Mouse (Mus musculus) liver, embryonic 12.5 days (tissue): ENCODE measurements around the gene Slc8b1. TPM values are rescaled to one million over a fixed set of nuclear protein-coding genes. Genes with fewer than 3 reads are reported as not detected.

Experiments
- polyA plus RNA-seq: library from polyadenylated mRNA; unstranded; fragments of >200 nt; fragmentation: Nextera tagmentation; extraction: Ambion mirVana; gene quantifications from 2 replicates; pipeline ENCODE4 v1.2.1, GENCODE M21; 2016

Gene Slc8b1
- polyA plus RNA-seq, 1 experiment from 2014 or later: 4.2 TPM

Other genes starting within 250 kb of the Slc8b1 start
- gene Lhx5, start 79.5 kb upstream of the Slc8b1 start, polyA plus RNA-seq: not detected in 2 replicates
- 1.1 TPM in 2 replicates for gene Sdsl, start 38.4 kb upstream of the Slc8b1 start, polyA plus RNA-seq
- gene Sds, start 34.6 kb upstream of the Slc8b1 start, polyA plus RNA-seq: not detected in 2 replicates
- gene Plbd2, start 7.5 kb upstream of the Slc8b1 start, polyA plus RNA-seq: 23.2 and 27.4 TPM in 2 replicates
- gene Tpcn1, start 77.5 kb downstream of the Slc8b1 start, polyA plus RNA-seq: 24.8 and 25.4 TPM in 2 replicates
- gene Iqcd, start 77.8 kb downstream of the Slc8b1 start, polyA plus RNA-seq: 2.0 and 2.1 TPM in 2 replicates
- 7.3 and 8.4 TPM in 2 replicates for gene Rita1, start 101.4 kb downstream of the Slc8b1 start, polyA plus RNA-seq
- gene Ddx54, start 101.6 kb downstream of the Slc8b1 start, polyA plus RNA-seq: 35.0 and 36.3 TPM in 2 replicates
- gene Cfap73, start 123.1 kb downstream of the Slc8b1 start, polyA plus RNA-seq: not detected in 2 replicates
- 0.19 and 0.20 TPM in 2 replicates for gene Rasal1, start 137.6 kb downstream of the Slc8b1 start, polyA plus RNA-seq
- gene Dtx1, start 200.8 kb downstream of the Slc8b1 start, polyA plus RNA-seq: 0.37 and 0.67 TPM in 2 replicates
- gene Oas2, start 238.7 kb downstream of the Slc8b1 start, polyA plus RNA-seq: 0.26 and 0.37 TPM in 2 replicates